Mouse (Mus musculus): Measurements from ENCODE around the gene Pakap. TPM values are rescaled to one million over a fixed set of nuclear protein-coding genes. Genes with fewer than 3 reads are reported as not detected.

The Pakap gene
- polyA plus RNA-seq, 1 experiment from 2014 or later: 9.8 TPM

- Histone ChIP-seq H3K27ac (ENCODE audit: low read depth, low read length) (no peak overlapping the region), H3K4me3 (ENCODE audit: low read depth, low read length) (no peak overlapping the region), H3K27me3 (ENCODE audit: control insufficient read depth, insufficient read depth, low read length) (no peaks in the 10 kb centered on the region), H3K4me1 (ENCODE audit: control insufficient read depth, insufficient read depth, low read length) (no peaks in the 10 kb centered on the region), H3K9me3 (ENCODE audit: control insufficient read depth, low read length) (no peaks in the 10 kb centered on the region), H3K9ac (replicated peaks; ENCODE audit: low read depth, low read length) (no peak overlapping the region), H3K4me2 (ENCODE audit: low read depth, low read length) (no peak overlapping the region), H3K36me3 (ENCODE audit: control insufficient read depth, insufficient read depth, low read length) (no peaks in the 10 kb centered on the region)
- no peak for ATAC-seq (ENCODE audit: low read depth)
- WGBS: 69% methylated on average over 1 of the region's 1 CpGs
Measured at GRCm38 (mm10) chr4:57812075-57812474, 244.1 kb downstream of the Pakap start.

GRCm38 (mm10) chr4:57812916-57813575 is 245.1 kb downstream of the Pakap start:
- ATAC-seq (ENCODE audit: low read depth): no peak
- H3K27ac ChIP-seq (ENCODE audit: low read depth, low read length): 0 out of 2 replicates have a peak overlapping the region, but pooled peaks have one; percentile 10

GRCm38 (mm10) chr4:57813576-57813945 is 245.6 kb downstream of the Pakap start:
- no peaks in the 10 kb centered on the region for H3K36me3 ChIP-seq (ENCODE audit: control insufficient read depth, insufficient read depth, low read length)
- no peak for ATAC-seq (ENCODE audit: low read depth)
- no peaks in the 10 kb centered on the region for H3K4me1 ChIP-seq (ENCODE audit: control insufficient read depth, insufficient read depth, low read length)
- no peak overlapping the region for H3K27ac ChIP-seq (ENCODE audit: low read depth, low read length)
- no peaks in the 10 kb centered on the region for H3K9me3 ChIP-seq (ENCODE audit: control insufficient read depth, low read length)
- H3K9ac ChIP-seq (replicated peaks; ENCODE audit: low read depth, low read length): no peak overlapping the region
- 92% methylated on average over 4 of the region's 4 CpGs for WGBS
- H3K4me2 ChIP-seq (ENCODE audit: low read depth, low read length): no peak overlapping the region
- no peaks in the 10 kb centered on the region for H3K27me3 ChIP-seq (ENCODE audit: control insufficient read depth, insufficient read depth, low read length)
- H3K4me3 ChIP-seq (ENCODE audit: low read depth, low read length): no peak overlapping the region

More at GRCm38 (mm10) chr4:57812916-57813575, 245.1 kb downstream of the Pakap start:
- no peak overlapping the region for H3K4me3 ChIP-seq (ENCODE audit: low read depth, low read length)
- H3K4me2 ChIP-seq (ENCODE audit: low read depth, low read length): no peak overlapping the region
- H3K9me3 ChIP-seq (ENCODE audit: control insufficient read depth, low read length): no peaks in the 10 kb centered on the region
- H3K36me3 ChIP-seq (ENCODE audit: control insufficient read depth, insufficient read depth, low read length): no peaks in the 10 kb centered on the region
- no peak overlapping the region for H3K9ac ChIP-seq (replicated peaks; ENCODE audit: low read depth, low read length)
- WGBS: 56% methylated on average over 7 of the region's 7 CpGs
- H3K27me3 ChIP-seq (ENCODE audit: control insufficient read depth, insufficient read depth, low read length): no peaks in the 10 kb centered on the region
- H3K4me1 ChIP-seq (ENCODE audit: control insufficient read depth, insufficient read depth, low read length): no peaks in the 10 kb centered on the region

GRCm38 (mm10) chr4:57815355-57815754 is 247.4 kb downstream of the Pakap start:
- ATAC-seq (ENCODE audit: low read depth): no peak
- H3K4me2 ChIP-seq (ENCODE audit: low read depth, low read length): no peak overlapping the region
- no peak overlapping the region for H3K27ac ChIP-seq (ENCODE audit: low read depth, low read length)
- H3K27me3 ChIP-seq (ENCODE audit: control insufficient read depth, insufficient read depth, low read length): no peaks in the 10 kb centered on the region
- H3K36me3 ChIP-seq (ENCODE audit: control insufficient read depth, insufficient read depth, low read length): no peaks in the 10 kb centered on the region
- 78% methylated on average over 2 of the region's 2 CpGs for WGBS
- no peaks in the 10 kb centered on the region for H3K4me1 ChIP-seq (ENCODE audit: control insufficient read depth, insufficient read depth, low read length)
- H3K9me3 ChIP-seq (ENCODE audit: control insufficient read depth, low read length): no peaks in the 10 kb centered on the region
- H3K4me3 ChIP-seq (ENCODE audit: low read depth, low read length): no peak overlapping the region
- H3K9ac ChIP-seq (replicated peaks; ENCODE audit: low read depth, low read length): no peak overlapping the region

- no peak for ATAC-seq (ENCODE audit: low read depth)
- no peak overlapping the region for H3K9ac ChIP-seq (replicated peaks; ENCODE audit: low read depth, low read length)
Measured at GRCm38 (mm10) chr4:57816146-57816545, 248.2 kb downstream of the Pakap start.

GRCm38 (mm10) chr4:57820839-57821374 is 252.9 kb downstream of the Pakap start:
- no peak overlapping the region for H3K27ac ChIP-seq (ENCODE audit: low read depth, low read length)
- no peak overlapping the region for H3K9ac ChIP-seq (replicated peaks; ENCODE audit: low read depth, low read length)
- no peaks in the 10 kb centered on the region for H3K36me3 ChIP-seq (ENCODE audit: control insufficient read depth, insufficient read depth, low read length)
- no peaks in the 10 kb centered on the region for H3K9me3 ChIP-seq (ENCODE audit: control insufficient read depth, low read length)
- H3K4me2 ChIP-seq (ENCODE audit: low read depth, low read length): no peak overlapping the region
- 91% methylated on average over 24 of the region's 24 CpGs for WGBS
- no peaks in the 10 kb centered on the region for H3K27me3 ChIP-seq (ENCODE audit: control insufficient read depth, insufficient read depth, low read length)
- ATAC-seq (ENCODE audit: low read depth): no peak
- peaks cover 14% of the 10 kb centered on the region for H3K4me1 ChIP-seq (ENCODE audit: control insufficient read depth, insufficient read depth, low read length)
- H3K4me3 ChIP-seq (ENCODE audit: low read depth, low read length): no peak overlapping the region

More at GRCm38 (mm10) chr4:57816146-57816545, 248.2 kb downstream of the Pakap start:
- Histone ChIP-seq H3K4me3 (ENCODE audit: low read depth, low read length) (no peak overlapping the region), H3K27ac (ENCODE audit: low read depth, low read length) (no peak overlapping the region), H3K4me1 (ENCODE audit: control insufficient read depth, insufficient read depth, low read length) (no peaks in the 10 kb centered on the region), H3K4me2 (ENCODE audit: low read depth, low read length) (no peak overlapping the region), H3K27me3 (ENCODE audit: control insufficient read depth, insufficient read depth, low read length) (no peaks in the 10 kb centered on the region), H3K9me3 (ENCODE audit: control insufficient read depth, low read length) (no peaks in the 10 kb centered on the region), H3K36me3 (ENCODE audit: control insufficient read depth, insufficient read depth, low read length) (no peaks in the 10 kb centered on the region)
- WGBS: 89% methylated on average over 8 of the region's 8 CpGs

- WGBS: 4% methylated on average over 11 of the region's 11 CpGs
- peak overlapping the region; percentile 37 for H3K4me2 ChIP-seq (ENCODE audit: low read depth, low read length)
- peak overlapping the region; percentile 12 for H3K9ac ChIP-seq (replicated peaks; ENCODE audit: low read depth, low read length)
- peak overlapping the region; percentile 40 for H3K27ac ChIP-seq (ENCODE audit: low read depth, low read length)
- ATAC-seq (ENCODE audit: low read depth): peak; percentile 84
- H3K27me3 ChIP-seq (ENCODE audit: control insufficient read depth, insufficient read depth, low read length): no peaks in the 10 kb centered on the region
- no peaks in the 10 kb centered on the region for H3K9me3 ChIP-seq (ENCODE audit: control insufficient read depth, low read length)
- H3K4me3 ChIP-seq (ENCODE audit: low read depth, low read length): no peak overlapping the region
- H3K36me3 ChIP-seq (ENCODE audit: control insufficient read depth, insufficient read depth, low read length): no peaks in the 10 kb centered on the region
- peaks cover 14% of the 10 kb centered on the region for H3K4me1 ChIP-seq (ENCODE audit: control insufficient read depth, insufficient read depth, low read length)
Measured at GRCm38 (mm10) chr4:57821556-57822356, 253.8 kb downstream of the Pakap start.

GRCm38 (mm10) chr4:57822641-57823040 is 254.7 kb downstream of the Pakap start:
- no peaks in the 10 kb centered on the region for H3K27me3 ChIP-seq (ENCODE audit: control insufficient read depth, insufficient read depth, low read length)
- no peaks in the 10 kb centered on the region for H3K9me3 ChIP-seq (ENCODE audit: control insufficient read depth, low read length)
- H3K27ac ChIP-seq (ENCODE audit: low read depth, low read length): no peak overlapping the region
- no peaks in the 10 kb centered on the region for H3K36me3 ChIP-seq (ENCODE audit: control insufficient read depth, insufficient read depth, low read length)
- no peak for ATAC-seq (ENCODE audit: low read depth)
- no peak overlapping the region for H3K4me3 ChIP-seq (ENCODE audit: low read depth, low read length)
- H3K9ac ChIP-seq (replicated peaks; ENCODE audit: low read depth, low read length): no peak overlapping the region
- H3K4me1 ChIP-seq (ENCODE audit: control insufficient read depth, insufficient read depth, low read length): peaks cover 14% of the 10 kb centered on the region
- no peak overlapping the region for H3K4me2 ChIP-seq (ENCODE audit: low read depth, low read length)
- WGBS: 88% methylated on average over 5 of the region's 5 CpGs

Measured in neural tube, embryonic 14.5 days (tissue).